Mouse (Mus musculus): ENCODE measurements at regions not wholly inside any gene's neighbourhood (a gene's known extent, or its start where the extent isn't known, plus 50 kb on each side); places are given as distances from the start of the nearest gene placed in this dataset.

DNA sequence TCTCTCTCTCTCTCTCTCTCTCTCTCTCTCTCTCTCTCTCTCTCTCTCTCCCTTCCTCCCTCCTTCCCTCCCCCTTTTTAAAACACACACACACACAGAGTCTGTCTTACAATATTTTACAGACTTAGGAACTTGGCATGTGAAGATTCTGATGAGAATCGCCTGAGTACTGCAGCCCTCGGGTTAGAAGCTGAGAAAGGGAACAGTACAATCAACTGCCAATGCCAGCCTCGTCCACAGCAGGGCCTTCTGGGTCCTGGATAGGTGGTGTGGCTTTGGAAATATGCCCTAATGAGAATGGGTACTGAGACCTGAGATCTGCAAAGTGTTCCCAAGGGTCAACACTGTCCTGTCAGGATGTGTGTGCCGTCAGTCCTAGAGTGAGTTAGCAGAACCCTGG is 430.1 kb downstream of the Prss52 start:
- Histone ChIP-seq H3K4me3 (ENCODE audit: low read length) (no peak overlapping the region), H3K27me3 (ENCODE audit: insufficient read depth, low read length) (no peaks in the 10 kb centered on the region), H3K27ac (ENCODE audit: low read length) (no peak overlapping the region), H3K9me3 (ENCODE audit: low read length) (no peaks in the 10 kb centered on the region), H3K36me3 (ENCODE audit: insufficient read depth, low read length) (no peaks in the 10 kb centered on the region), H3K4me2 (replicated peaks; ENCODE audit: low read depth, low read length) (no peak overlapping the region), H3K9ac (replicated peaks; ENCODE audit: low read length) (no peak overlapping the region), H3K4me1 (ENCODE audit: insufficient read depth, low read length) (no peaks in the 10 kb centered on the region)
- 46% methylated on average over 4 of the region's 4 CpGs for WGBS
- ATAC-seq (ENCODE audit: low FRiP score, low TSS enrichment): no peak

DNA sequence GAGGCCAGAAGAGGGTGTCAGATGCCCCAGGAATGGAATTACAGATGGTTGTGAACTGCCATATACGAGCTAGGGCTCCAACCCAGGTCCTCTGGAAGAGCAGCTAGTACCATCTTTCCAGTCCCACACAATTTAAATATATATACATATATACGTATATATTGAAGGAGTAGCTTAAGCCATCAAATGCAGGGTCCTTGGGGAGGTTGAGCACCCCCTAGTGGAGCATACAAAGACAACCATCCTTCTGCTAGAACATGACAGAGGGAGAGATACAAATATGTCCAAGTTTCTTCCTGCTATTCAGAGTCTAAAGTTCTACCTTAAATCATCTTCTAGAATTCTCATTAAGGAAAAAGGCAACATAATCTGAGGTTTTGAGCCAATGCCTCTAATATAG is 435.4 kb downstream of the Prss52 start:
- no peak for ATAC-seq (ENCODE audit: low FRiP score, low TSS enrichment)
- Histone ChIP-seq H3K27ac (ENCODE audit: low read length) (no peak overlapping the region), H3K4me3 (ENCODE audit: low read length) (no peak overlapping the region), H3K27me3 (ENCODE audit: insufficient read depth, low read length) (no peaks in the 10 kb centered on the region), H3K4me1 (ENCODE audit: insufficient read depth, low read length) (no peaks in the 10 kb centered on the region), H3K9ac (replicated peaks; ENCODE audit: low read length) (no peak overlapping the region), H3K4me2 (replicated peaks; ENCODE audit: low read depth, low read length) (no peak overlapping the region), H3K9me3 (ENCODE audit: low read length) (no peaks in the 10 kb centered on the region), H3K36me3 (ENCODE audit: insufficient read depth, low read length) (no peaks in the 10 kb centered on the region)
- 56% methylated on average over 2 of the region's 2 CpGs for WGBS

DNA sequence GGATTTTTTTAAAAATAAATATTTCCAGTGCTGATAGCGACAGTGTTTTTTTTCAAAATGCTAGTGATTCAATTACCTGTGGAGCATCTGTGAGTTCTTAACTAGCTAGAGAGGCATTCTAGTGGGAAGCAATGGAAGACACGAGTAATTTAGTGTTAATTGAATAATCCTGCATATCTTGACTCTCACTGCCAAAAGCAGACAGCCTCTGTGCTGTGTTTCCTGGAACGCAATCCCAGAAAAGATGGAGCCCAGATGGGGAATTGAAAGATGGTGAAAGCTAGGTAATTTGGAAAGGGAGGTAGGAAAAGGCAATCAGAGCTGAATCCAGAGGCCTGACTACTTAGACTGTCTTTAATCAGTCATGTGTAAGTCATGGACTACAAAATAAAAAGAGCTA is 441.0 kb downstream of the Prss52 start:
- Histone ChIP-seq H3K9me3 (ENCODE audit: low read length) (no peaks in the 10 kb centered on the region), H3K27ac (ENCODE audit: low read length) (no peak overlapping the region), H3K36me3 (ENCODE audit: insufficient read depth, low read length) (no peaks in the 10 kb centered on the region), H3K4me3 (ENCODE audit: low read length) (no peak overlapping the region), H3K27me3 (ENCODE audit: insufficient read depth, low read length) (peaks cover 3% of the 10 kb centered on the region; the same call in 1 of the 2 replicates), H3K9ac (replicated peaks; ENCODE audit: low read length) (no peak overlapping the region), H3K4me1 (ENCODE audit: insufficient read depth, low read length) (no peaks in the 10 kb centered on the region), H3K4me2 (replicated peaks; ENCODE audit: low read depth, low read length) (no peak overlapping the region)
- ATAC-seq (ENCODE audit: low FRiP score, low TSS enrichment): no peak
- WGBS: 74% methylated on average over 3 of the region's 3 CpGs

DNA sequence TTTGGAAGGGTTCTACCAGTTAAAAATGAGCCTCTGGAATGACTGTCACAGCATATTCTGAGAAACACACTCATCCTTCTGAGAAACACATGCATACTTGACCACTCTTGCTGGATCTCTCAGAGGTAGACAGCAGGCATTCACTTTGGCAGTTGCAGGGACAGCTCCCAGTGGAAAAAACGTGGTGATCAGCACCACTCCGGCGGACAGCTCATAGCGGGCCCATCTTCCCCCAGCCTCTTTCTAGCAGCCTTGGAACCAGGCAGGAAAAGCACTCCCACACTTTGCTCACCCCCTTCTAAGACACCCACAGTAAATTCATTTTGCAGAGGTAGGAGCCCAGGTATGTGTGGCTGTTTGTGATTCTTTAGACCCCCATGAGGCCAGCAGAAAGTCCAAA is 442.7 kb downstream of the Prss52 start:
- Histone ChIP-seq H3K36me3 (ENCODE audit: insufficient read depth, low read length) (no peaks in the 10 kb centered on the region), H3K9me3 (ENCODE audit: low read length) (no peaks in the 10 kb centered on the region), H3K4me2 (replicated peaks; ENCODE audit: low read depth, low read length) (no peak overlapping the region), H3K4me1 (ENCODE audit: insufficient read depth, low read length) (no peaks in the 10 kb centered on the region), H3K9ac (replicated peaks; ENCODE audit: low read length) (no peak overlapping the region), H3K27me3 (ENCODE audit: insufficient read depth, low read length) (peaks cover 3% of the 10 kb centered on the region; the same call in 1 of the 2 replicates), H3K4me3 (ENCODE audit: low read length) (no peak overlapping the region), H3K27ac (ENCODE audit: low read length) (no peak overlapping the region)
- peak; percentile 46; the same call in 1 of the 2 replicates for ATAC-seq (ENCODE audit: low FRiP score, low TSS enrichment)
- 2% methylated on average over 4 of the region's 4 CpGs for WGBS

GRCm38 (mm10) chr14:64552951-64553350 is 448.9 kb downstream of the Prss52 start:
- 57% methylated on average over 4 of the region's 4 CpGs for WGBS

GRCm38 (mm10) chr14:64556042-64556441 is 452.0 kb downstream of the Prss52 start:
- Histone ChIP-seq H3K4me3 (ENCODE audit: low read length) (no peak overlapping the region), H3K36me3 (ENCODE audit: insufficient read depth, low read length) (no peaks in the 10 kb centered on the region), H3K4me2 (replicated peaks; ENCODE audit: low read depth, low read length) (no peak overlapping the region), H3K27ac (ENCODE audit: low read length) (no peak overlapping the region), H3K4me1 (ENCODE audit: insufficient read depth, low read length) (no peaks in the 10 kb centered on the region), H3K27me3 (ENCODE audit: insufficient read depth, low read length) (no peaks in the 10 kb centered on the region), H3K9me3 (ENCODE audit: low read length) (no peaks in the 10 kb centered on the region), H3K9ac (replicated peaks; ENCODE audit: low read length) (no peak overlapping the region)
- ATAC-seq (ENCODE audit: low FRiP score, low TSS enrichment): no peak
- WGBS: 86% methylated on average over 7 of the region's 7 CpGs

More at GRCm38 (mm10) chr14:64552951-64553350, 448.9 kb downstream of the Prss52 start:
- ATAC-seq (ENCODE audit: low FRiP score, low TSS enrichment): no peak
- no peaks in the 10 kb centered on the region for H3K4me1 ChIP-seq (ENCODE audit: insufficient read depth, low read length)
- H3K36me3 ChIP-seq (ENCODE audit: insufficient read depth, low read length): no peaks in the 10 kb centered on the region
- H3K4me2 ChIP-seq (replicated peaks; ENCODE audit: low read depth, low read length): no peak overlapping the region
- no peaks in the 10 kb centered on the region for H3K9me3 ChIP-seq (ENCODE audit: low read length)
- H3K9ac ChIP-seq (replicated peaks; ENCODE audit: low read length): no peak overlapping the region
- no peaks in the 10 kb centered on the region for H3K27me3 ChIP-seq (ENCODE audit: insufficient read depth, low read length)
- no peak overlapping the region for H3K27ac ChIP-seq (ENCODE audit: low read length)
- H3K4me3 ChIP-seq (ENCODE audit: low read length): no peak overlapping the region

- Histone ChIP-seq H3K4me2 (replicated peaks; ENCODE audit: low read depth, low read length) (no peak overlapping the region), H3K4me1 (ENCODE audit: insufficient read depth, low read length) (no peaks in the 10 kb centered on the region), H3K4me3 (ENCODE audit: low read length) (no peak overlapping the region), H3K27ac (ENCODE audit: low read length) (no peak overlapping the region), H3K36me3 (ENCODE audit: insufficient read depth, low read length) (no peaks in the 10 kb centered on the region), H3K9ac (replicated peaks; ENCODE audit: low read length) (no peak overlapping the region), H3K9me3 (ENCODE audit: low read length) (no peaks in the 10 kb centered on the region), H3K27me3 (ENCODE audit: insufficient read depth, low read length) (no peaks in the 10 kb centered on the region)
- WGBS: 61% methylated on average over 6 of the region's 6 CpGs
- ATAC-seq (ENCODE audit: low FRiP score, low TSS enrichment): no peak
Observed at GRCm38 (mm10) chr14:64557453-64557852, 453.4 kb downstream of the Prss52 start.

DNA sequence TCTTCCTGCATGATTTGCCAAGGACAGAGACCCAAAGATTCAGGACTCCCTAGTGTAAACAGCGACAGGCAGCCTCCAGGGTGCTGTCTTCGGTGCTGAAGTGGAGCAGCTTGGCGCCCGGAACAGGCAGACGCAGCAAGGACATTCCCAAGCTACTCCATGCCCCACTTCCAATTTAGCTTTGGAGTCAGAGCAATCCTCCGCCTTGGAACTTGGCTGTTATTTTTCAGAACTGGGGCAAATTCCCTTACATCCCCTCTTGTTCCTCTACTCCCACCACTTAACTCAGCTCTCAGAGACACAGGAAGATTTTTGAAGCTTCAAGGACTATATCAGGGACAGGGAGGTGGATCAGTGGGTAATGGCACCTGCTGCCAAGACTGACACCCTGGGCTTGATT is 464.6 kb downstream of the Prss52 start:
- H3K4me2 ChIP-seq (replicated peaks; ENCODE audit: low read depth, low read length): no peak overlapping the region
- H3K27ac ChIP-seq (ENCODE audit: low read length): no peak overlapping the region
- H3K4me1 ChIP-seq (ENCODE audit: insufficient read depth, low read length): no peaks in the 10 kb centered on the region
- 10% methylated on average over 6 of the region's 6 CpGs for WGBS
- H3K36me3 ChIP-seq (ENCODE audit: insufficient read depth, low read length): no peaks in the 10 kb centered on the region
- H3K9me3 ChIP-seq (ENCODE audit: low read length): no peaks in the 10 kb centered on the region
- H3K27me3 ChIP-seq (ENCODE audit: insufficient read depth, low read length): no peaks in the 10 kb centered on the region
- no peak overlapping the region for H3K9ac ChIP-seq (replicated peaks; ENCODE audit: low read length)
- ATAC-seq (ENCODE audit: low FRiP score, low TSS enrichment): no peak
- no peak overlapping the region for H3K4me3 ChIP-seq (ENCODE audit: low read length)

DNA sequence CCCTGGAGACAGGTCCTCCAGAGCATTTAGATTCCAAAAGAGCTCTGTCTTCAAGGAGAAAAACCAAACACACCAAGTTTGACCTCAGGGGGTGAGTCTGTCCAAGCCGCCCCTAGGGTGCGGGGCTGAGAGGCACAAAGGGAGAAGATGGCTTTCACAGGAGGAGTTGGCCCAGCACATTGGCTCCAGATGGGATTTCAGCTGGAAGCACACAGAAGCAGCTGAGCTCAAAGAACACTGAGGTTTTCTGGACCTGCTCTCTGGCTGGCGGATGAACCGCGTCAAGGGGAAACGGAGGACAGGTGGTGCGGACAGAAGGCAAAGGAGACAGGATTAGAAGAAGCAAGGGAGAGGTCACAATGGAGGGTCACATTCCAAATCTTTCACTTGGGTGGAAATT is 466.9 kb downstream of the Prss52 start:
- Histone ChIP-seq H3K9ac (replicated peaks; ENCODE audit: low read length) (no peak overlapping the region), H3K4me3 (ENCODE audit: low read length) (no peak overlapping the region)
- ATAC-seq (ENCODE audit: low FRiP score, low TSS enrichment): no peak

DNA sequence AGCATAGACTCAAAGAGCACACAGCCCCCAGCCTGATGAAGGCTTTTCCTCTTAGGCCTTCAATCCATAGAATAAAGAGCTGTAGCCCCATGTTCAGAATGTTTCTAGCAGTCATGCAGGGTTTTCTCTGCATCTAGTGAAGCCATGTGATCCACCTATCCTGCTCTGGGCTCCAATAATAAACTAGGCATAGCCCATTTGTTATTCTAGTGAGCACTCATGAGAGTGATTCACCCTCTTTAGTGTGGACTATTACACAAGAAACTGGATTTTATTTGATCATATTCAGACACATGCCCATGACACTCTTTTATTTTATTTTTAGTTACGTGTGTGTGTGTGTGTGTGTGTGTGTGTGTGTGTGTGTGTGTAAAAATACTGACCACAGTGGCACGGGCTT is 468.7 kb downstream of the Prss52 start:
- no peak for ATAC-seq (ENCODE audit: low FRiP score, low TSS enrichment)
- H3K9ac ChIP-seq (replicated peaks; ENCODE audit: low read length): no peak overlapping the region
- no peaks in the 10 kb centered on the region; the same call in 1 of the 2 replicates for H3K27me3 ChIP-seq (ENCODE audit: insufficient read depth, low read length)
- H3K27ac ChIP-seq (ENCODE audit: low read length): no peak overlapping the region
- WGBS: 70% methylated on average over 2 of the region's 2 CpGs
- H3K36me3 ChIP-seq (ENCODE audit: insufficient read depth, low read length): no peaks in the 10 kb centered on the region
- no peak overlapping the region for H3K4me2 ChIP-seq (replicated peaks; ENCODE audit: low read depth, low read length)
- H3K4me3 ChIP-seq (ENCODE audit: low read length): no peak overlapping the region
- no peaks in the 10 kb centered on the region for H3K4me1 ChIP-seq (ENCODE audit: insufficient read depth, low read length)
- no peaks in the 10 kb centered on the region for H3K9me3 ChIP-seq (ENCODE audit: low read length)

More for the DNA sequence above, 466.9 kb downstream of the Prss52 start:
- H3K27me3 ChIP-seq (ENCODE audit: insufficient read depth, low read length): no peaks in the 10 kb centered on the region; the same call in 1 of the 2 replicates
- H3K4me1 ChIP-seq (ENCODE audit: insufficient read depth, low read length): no peaks in the 10 kb centered on the region
- H3K36me3 ChIP-seq (ENCODE audit: insufficient read depth, low read length): no peaks in the 10 kb centered on the region
- H3K27ac ChIP-seq (ENCODE audit: low read length): no peak overlapping the region
- 84% methylated on average over 7 of the region's 7 CpGs for WGBS
- no peaks in the 10 kb centered on the region for H3K9me3 ChIP-seq (ENCODE audit: low read length)
- H3K4me2 ChIP-seq (replicated peaks; ENCODE audit: low read depth, low read length): no peak overlapping the region

Measured in kidney, embryonic 16.5 days (tissue).